Mouse (Mus musculus) gastrocnemius, adult 2 months (tissue): ENCODE data around the gene Gm38431. TPM values are rescaled to one million over a fixed set of nuclear protein-coding genes. Genes with fewer than 3 reads are reported as not detected.
A peak's percentile ranks its signal among the peaks of the same experiment; 100 is the strongest.
"Not testable (repeated sequence)": the region's sequence is repeated elsewhere in the genome, so short reads cannot be mapped to it uniquely, and the experiment has no call there.

Source experiments
- DNase-seq: peaks from one replicate; pipeline ENCODE4 v3.0.0; 2022
- H3K27ac ChIP-seq: fragments of 200-600 bp; 2 replicates; pipeline ENCODE4 v1.8.1; 2022; ENCODE audit warnings: mild to moderate bottlenecking
- H3K4me3 ChIP-seq: fragments of 200-600 bp; 2 replicates; pipeline ENCODE4 v1.8.1; 2022; ENCODE audit warnings: mild to moderate bottlenecking, moderate library complexity
- CTCF ChIP-seq: fragments of 200-600 bp; IDR thresholded peaks from 2 replicates; pipeline ENCODE4 v1.8.1; 2022; ENCODE audit warnings: antibody characterized with exemption, mild to moderate bottlenecking, moderate library complexity
- intact Hi-C: fragments of 180-260 bp; cut with DNase I; formaldehyde crosslinking; loops from one replicate; pipeline ENCODE4 v1.15.1; 2025
- total RNA-seq, 2 experiments: library from RNA; stranded (reverse); gene quantifications; 2 replicates each; pipeline ENCODE4 v1.2.3; 2021

Gene Gm38431
- total RNA-seq, 2 experiments from 2014 or later, result 1.2 to 1.6 TPM

- intact Hi-C loops, result no loop called here
- no peak for DNase-seq
- no peak overlapping the region for H3K27ac ChIP-seq
Measured at GRCm38 (mm10) chr9:21062928-21063327, 28.9 kb downstream of the Gm38431 start.

DNA sequence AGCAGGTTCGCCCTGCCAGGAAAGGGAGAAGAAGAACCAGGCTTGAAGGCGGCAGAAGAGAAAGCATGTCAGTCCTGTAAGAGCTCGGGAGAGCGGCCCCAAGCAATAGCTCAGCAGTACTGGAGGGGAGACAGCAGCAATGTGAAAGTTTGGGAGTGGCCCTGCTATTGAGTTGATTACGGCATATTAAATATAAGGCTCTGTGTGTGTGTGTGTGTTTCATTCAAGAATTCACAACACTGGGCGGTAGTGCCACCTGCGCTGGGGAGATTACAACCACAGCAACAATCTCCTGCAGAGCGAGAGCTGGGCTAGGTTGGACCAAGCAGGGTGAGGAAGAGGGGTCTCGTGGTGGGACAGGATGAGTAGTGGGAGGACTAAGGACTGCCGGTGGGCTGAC, 40.2 kb downstream of the Gm38431 start:
- no peak for TF ChIP-seq CTCF
- no peak overlapping the region for H3K27ac ChIP-seq
- intact Hi-C loops, result no loop called here
- H3K4me3 ChIP-seq, result no peak overlapping the region
- no peak for DNase-seq

More at GRCm38 (mm10) chr9:21062928-21063327, 28.9 kb downstream of the Gm38431 start:
- TF ChIP-seq CTCF, result no peak
- no peak overlapping the region for H3K4me3 ChIP-seq

DNA sequence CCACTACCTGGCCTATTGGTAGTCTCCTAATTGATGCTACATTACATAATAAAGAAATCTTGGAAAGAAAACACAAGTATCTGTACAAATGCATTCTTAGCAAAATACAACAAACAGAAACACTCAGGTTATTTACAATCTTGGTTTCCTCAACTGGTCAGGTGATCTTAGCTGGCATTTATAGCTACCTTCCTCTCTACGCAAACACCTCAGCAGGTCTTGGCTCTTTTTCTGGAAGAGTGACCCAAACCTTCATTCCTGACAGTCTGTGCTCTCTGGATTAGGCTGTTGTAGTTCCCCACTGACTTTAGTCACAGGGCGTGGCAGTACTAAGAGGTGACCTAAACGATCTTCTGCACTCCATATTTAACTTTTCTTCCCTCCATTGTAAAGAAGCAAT, 46.6 kb downstream of the Gm38431 start:
- no peak overlapping the region for H3K4me3 ChIP-seq
- TF ChIP-seq CTCF, result no peak
- intact Hi-C loops, result no loop called here
- H3K27ac ChIP-seq, result no peak overlapping the region
- DNase-seq, result no peak

DNA sequence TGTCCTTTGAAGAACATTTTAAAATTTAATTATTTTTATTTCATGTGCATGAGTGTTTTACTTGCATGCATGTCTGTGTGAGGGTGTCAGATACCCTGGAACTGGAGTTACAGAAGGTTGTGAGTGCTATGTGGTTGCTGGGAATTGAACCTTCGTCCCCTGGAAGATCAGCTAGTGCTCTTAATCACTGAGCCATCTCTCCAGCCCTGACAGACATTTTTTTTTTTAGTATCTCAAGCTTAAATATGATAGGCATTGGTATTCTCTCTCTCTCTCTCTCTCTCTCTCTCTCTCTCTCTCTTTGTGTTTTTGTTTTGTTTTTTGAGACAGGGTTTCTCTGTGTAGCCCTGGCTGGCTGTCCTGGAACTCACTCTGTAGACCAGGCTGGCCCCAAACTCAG, 47.0 kb downstream of the Gm38431 start:
- H3K4me3 ChIP-seq, H3K27ac ChIP-seq, DNase-seq, intact Hi-C loops: not testable (repeated sequence)

DNA sequence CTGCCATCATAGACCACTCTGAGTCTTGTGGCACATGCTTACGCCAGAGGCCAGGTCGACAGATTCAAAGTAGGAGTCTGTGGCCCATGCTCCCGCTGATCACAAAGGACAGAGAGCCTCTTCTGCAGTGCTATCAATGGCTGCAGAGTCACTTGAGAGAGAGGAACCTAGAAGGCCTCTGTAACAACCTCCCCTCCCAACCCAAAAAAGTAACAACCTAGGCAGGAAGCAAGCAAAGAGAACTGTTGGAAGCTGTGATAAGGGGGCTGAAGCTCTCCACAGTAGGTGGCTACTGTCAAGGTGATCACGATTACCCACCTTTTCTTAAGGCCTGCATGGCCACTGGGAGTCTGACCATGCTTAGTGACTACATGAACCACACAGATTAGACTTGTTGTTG, 48.2 kb downstream of the Gm38431 start:
- intact Hi-C loops, result no loop called here
- no peak for TF ChIP-seq CTCF
- DNase-seq, result no peak
- Histone ChIP-seq H3K4me3 (no peak overlapping the region), H3K27ac (no peak overlapping the region)

- no peak for DNase-seq
- no peak overlapping the region for H3K4me3 ChIP-seq
- no peak overlapping the region for H3K27ac ChIP-seq
- TF ChIP-seq CTCF, result no peak
- intact Hi-C loops, result no loop called here
Measured at GRCm38 (mm10) chr9:21041308-21041707, 50.5 kb downstream of the Gm38431 start.

- intact Hi-C loops, result no loop called here
- no peak for DNase-seq
- no peak for TF ChIP-seq CTCF
- Histone ChIP-seq H3K27ac (no peak overlapping the region), H3K4me3 (no peak overlapping the region)
Measured at GRCm38 (mm10) chr9:21039779-21040178, 52.0 kb downstream of the Gm38431 start.

- DNase-seq, result peak; percentile 31
- H3K27ac ChIP-seq, result no peak overlapping the region
- intact Hi-C loops, result no loop called here
- peak overlapping the region; percentile 48 for H3K4me3 ChIP-seq
- TF ChIP-seq CTCF, result no peak
Measured at GRCm38 (mm10) chr9:21037481-21037891, 54.3 kb downstream of the Gm38431 start.

- H3K4me3 ChIP-seq, result no peak overlapping the region
- H3K27ac ChIP-seq, result no peak overlapping the region
- DNase-seq, result no peak
- TF ChIP-seq CTCF, result no peak
- intact Hi-C loops, result no loop called here
Measured at GRCm38 (mm10) chr9:21036666-21037065, 55.1 kb downstream of the Gm38431 start.

GRCm38 (mm10) chr9:21036161-21036560, 55.6 kb downstream of the Gm38431 start:
- Histone ChIP-seq H3K27ac (no peak overlapping the region), H3K4me3 (no peak overlapping the region)
- DNase-seq, result no peak
- intact Hi-C loops, result no loop called here
- TF ChIP-seq CTCF, result no peak

GRCm38 (mm10) chr9:21035586-21035985, 56.2 kb downstream of the Gm38431 start:
- no peak overlapping the region for H3K27ac ChIP-seq
- TF ChIP-seq CTCF, result no peak
- intact Hi-C loops, result no loop called here
- DNase-seq, result no peak
- no peak overlapping the region for H3K4me3 ChIP-seq

GRCm38 (mm10) chr9:21034481-21035085, 57.2 kb downstream of the Gm38431 start:
- H3K4me3 ChIP-seq, result no peak overlapping the region
- intact Hi-C loops, result loop anchor here (5.0 kb wide), 1 partner anchor 98 kb away; the partner anchor contains the start of gene Tyk2

DNA sequence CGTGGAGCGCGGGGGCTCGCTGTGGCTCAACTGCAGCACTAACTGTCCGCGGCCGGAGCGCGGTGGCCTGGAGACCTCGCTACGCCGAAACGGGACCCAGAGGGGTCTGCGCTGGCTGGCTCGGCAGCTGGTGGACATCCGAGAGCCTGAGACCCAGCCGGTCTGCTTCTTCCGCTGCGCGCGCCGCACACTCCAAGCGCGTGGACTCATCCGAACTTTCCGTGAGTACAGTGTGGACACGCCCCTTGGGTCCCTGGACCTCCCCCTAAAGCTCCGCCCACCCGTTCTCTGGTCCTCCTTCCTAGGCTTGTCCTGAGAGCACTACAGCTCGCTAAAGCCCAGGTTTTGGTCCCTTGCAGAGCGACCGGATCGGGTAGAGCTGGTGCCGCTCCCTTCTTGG, 58.7 kb downstream of the Gm38431 start:
- TF ChIP-seq CTCF, result no peak
- peak overlapping the region; percentile 83 for H3K4me3 ChIP-seq
- peak overlapping the region; percentile 29; the same call in 1 of the 2 replicates for H3K27ac ChIP-seq
- intact Hi-C loops, result loop anchor here (2.0 to 5.0 kb wide), 2 partner anchors 58 to 99 kb away; partner anchors contain the start of genes Gm38431 and Tyk2
- DNase-seq, result peak; percentile 92

More at GRCm38 (mm10) chr9:21034481-21035085, 57.2 kb downstream of the Gm38431 start:
- TF ChIP-seq CTCF, result no peak
- DNase-seq, result no peak
- H3K27ac ChIP-seq, result no peak overlapping the region

- H3K27ac ChIP-seq, result no peak overlapping the region
- peak overlapping the region; percentile 83 for H3K4me3 ChIP-seq
- no peak for DNase-seq
- intact Hi-C loops, result loop anchor here (2.0 to 5.0 kb wide), 2 partner anchors 58 to 100 kb away; partner anchors contain the start of genes Gm38431 and Tyk2
- TF ChIP-seq CTCF, result no peak
Measured at GRCm38 (mm10) chr9:21032491-21032890, 59.3 kb downstream of the Gm38431 start.
